Mouse (Mus musculus) kidney, adult 2 months (tissue): ENCODE measurements around the gene Vsig10l. TPM values are rescaled to one million over a fixed set of nuclear protein-coding genes. Genes with fewer than 3 reads are reported as not detected.
A peak's percentile ranks its signal among the peaks of the same experiment; 100 is the strongest.

Source experiments
- DNase-seq: peaks from one replicate; pipeline ENCODE4 v3.0.0; 2021
- H3K27ac ChIP-seq: fragments of 200-500 bp; 2 replicates; pipeline ENCODE4 v1.5.1; 2012; ENCODE audit warnings: low read depth, low read length, control low read depth, inconsistent platforms; ENCODE audit not compliant: insufficient read depth
- H3K27me3 ChIP-seq: fragments of 200-500 bp; replicated peaks from 2 replicates; pipeline ENCODE4 v1.6.1; 2012; ENCODE audit warnings: mild to moderate bottlenecking, moderate library complexity, low read length, inconsistent platforms; ENCODE audit not compliant: control insufficient read depth, insufficient read depth
- H3K36me3 ChIP-seq: fragments of 200-500 bp; 2 replicates; pipeline ENCODE4 v1.6.1; 2012; ENCODE audit warnings: mild to moderate bottlenecking, moderate library complexity, low read length, inconsistent platforms; ENCODE audit not compliant: control insufficient read depth, insufficient read depth
- H3K4me1 ChIP-seq: fragments of 200-500 bp; 2 replicates; pipeline ENCODE4 v1.6.1; 2011; ENCODE audit warnings: low read length; ENCODE audit not compliant: control insufficient read depth, insufficient read depth
- H3K4me3 ChIP-seq: fragments of 200-500 bp; 2 replicates; pipeline ENCODE4 v1.5.1; 2011; ENCODE audit warnings: mild to moderate bottlenecking, low read depth, low read length, control low read depth; ENCODE audit not compliant: insufficient read depth
- CTCF ChIP-seq: fragments of 200-500 bp; conservative IDR thresholded peaks from 2 replicates; pipeline ENCODE4 v1.5.1; 2011; ENCODE audit warnings: low read depth, mild to moderate bottlenecking, control low read depth, low read length, moderate library complexity, mixed read lengths; ENCODE audit not compliant: insufficient read depth, insufficient read length
- POLR2A ChIP-seq: fragments of 200-500 bp; IDR thresholded peaks from one replicate; pipeline ENCODE4 v1.6.1; 2011; ENCODE audit warnings: low read depth, low read length, control low read depth
- WGBS: fragments of 180-500 bp; shearing (Covaris S2); methylation state at CpG from one replicate; pipeline ENCODE4 v1.1.7; 2018; 5-methylcytosine and 5-hydroxymethylcytosine counted together
- polyA plus RNA-seq: library from polyadenylated mRNA; depleted of rRNA; stranded (reverse); fragments of >200 nt; gene quantifications from 2 replicates; pipeline ENCODE4 v1.2.3, GENCODE M21; 2012

Vsig10l gene
- polyA plus RNA-seq, 1 experiment: 5.9 TPM

GRCm38 (mm10) chr7:43470373-43470772, 7.4 kb downstream of the Vsig10l start:
- H3K4me1 ChIP-seq: no peaks in the 10 kb centered on the region
- WGBS: 66% methylated on average over 8 of the region's 8 CpGs
- peak; percentile 35 for DNase-seq

GRCm38 (mm10) chr7:43475706-43476105, 12.8 kb downstream of the Vsig10l start:
- TF ChIP-seq CTCF (no peak), POLR2A (no peak)
- no peak for DNase-seq
- 13% methylated on average over 23 of the region's 23 CpGs for WGBS
- Histone ChIP-seq H3K36me3 (no peaks in the 10 kb centered on the region), H3K4me1 (no peaks in the 10 kb centered on the region), H3K27me3 (no peaks in the 10 kb centered on the region), H3K4me3 (no peak overlapping the region), H3K27ac (no peak overlapping the region)

More at GRCm38 (mm10) chr7:43470373-43470772, 7.4 kb downstream of the Vsig10l start:
- no peak overlapping the region for H3K27ac ChIP-seq
- peak; percentile 64 for TF ChIP-seq CTCF
- no peak for TF ChIP-seq POLR2A
- no peaks in the 10 kb centered on the region for H3K36me3 ChIP-seq
- no peak overlapping the region for H3K4me3 ChIP-seq
- no peaks in the 10 kb centered on the region for H3K27me3 ChIP-seq

- H3K4me3 ChIP-seq: no peak overlapping the region
- TF ChIP-seq CTCF: no peak
- no peak for TF ChIP-seq POLR2A
- no peaks in the 10 kb centered on the region for H3K4me1 ChIP-seq
- no peak overlapping the region for H3K27ac ChIP-seq
- no peaks in the 10 kb centered on the region for H3K36me3 ChIP-seq
- no peak for DNase-seq
- 14% methylated on average over 13 of the region's 13 CpGs for WGBS
- no peaks in the 10 kb centered on the region for H3K27me3 ChIP-seq
Observed at GRCm38 (mm10) chr7:43476376-43476775, 13.4 kb downstream of the Vsig10l start.

- TF ChIP-seq POLR2A: no peak
- TF ChIP-seq CTCF: no peak
- Histone ChIP-seq H3K36me3 (no peaks in the 10 kb centered on the region), H3K27ac (no peak overlapping the region), H3K4me1 (no peaks in the 10 kb centered on the region), H3K27me3 (no peaks in the 10 kb centered on the region), H3K4me3 (no peak overlapping the region)
- DNase-seq: no peak
- 53% methylated on average over 3 of the region's 3 CpGs for WGBS
Observed at GRCm38 (mm10) chr7:43481191-43481590, 18.2 kb downstream of the Vsig10l start.

GRCm38 (mm10) chr7:43482090-43482716, 19.3 kb downstream of the Vsig10l start:
- 34% methylated on average over 8 of the region's 8 CpGs for WGBS
- DNase-seq: peak; percentile 28

GRCm38 (mm10) chr7:43483236-43483635, 20.3 kb downstream of the Vsig10l start:
- H3K27me3 ChIP-seq: no peaks in the 10 kb centered on the region
- TF ChIP-seq POLR2A: no peak
- TF ChIP-seq CTCF: no peak
- DNase-seq: no peak
- no peaks in the 10 kb centered on the region for H3K36me3 ChIP-seq
- 13% methylated on average over 10 of the region's 10 CpGs for WGBS
- no peak overlapping the region for H3K27ac ChIP-seq
- H3K4me1 ChIP-seq: no peaks in the 10 kb centered on the region
- H3K4me3 ChIP-seq: no peak overlapping the region

More at GRCm38 (mm10) chr7:43482090-43482716, 19.3 kb downstream of the Vsig10l start:
- Histone ChIP-seq H3K4me1 (no peaks in the 10 kb centered on the region), H3K4me3 (no peak overlapping the region), H3K27ac (no peak overlapping the region), H3K36me3 (no peaks in the 10 kb centered on the region), H3K27me3 (no peaks in the 10 kb centered on the region)
- no peak for TF ChIP-seq CTCF
- TF ChIP-seq POLR2A: no peak

GRCm38 (mm10) chr7:43488646-43489045, 25.7 kb downstream of the Vsig10l start:
- H3K4me3 ChIP-seq: no peak overlapping the region
- H3K36me3 ChIP-seq: no peaks in the 10 kb centered on the region
- WGBS: 20% methylated on average over 5 of the region's 5 CpGs
- TF ChIP-seq CTCF (no peak), POLR2A (no peak)
- H3K27me3 ChIP-seq: no peaks in the 10 kb centered on the region
- no peaks in the 10 kb centered on the region for H3K4me1 ChIP-seq
- no peak overlapping the region for H3K27ac ChIP-seq
- no peak for DNase-seq
